Mouse (Mus musculus) ES-Bruce4 (cell line): Measurements from ENCODE around the gene Tmem140.

ENCODE experiments used
- EP300 ChIP-seq: IDR thresholded peaks from 2 replicates; pipeline ENCODE4 v1.6.1; 2011; ENCODE audit warnings: low read depth, low read length; ENCODE audit not compliant: insufficient read depth
- POLR2A ChIP-seq: IDR thresholded peaks from one replicate; pipeline ENCODE4 v1.8.1; 2011; ENCODE audit warnings: low read length; ENCODE audit not compliant: insufficient read depth

GRCm38 (mm10) chr6:34899127-34899526, 36.2 kb downstream of the Tmem140 start:
- no peak for TF ChIP-seq POLR2A
- no peak for TF ChIP-seq EP300
